Mouse (Mus musculus): Measurements from ENCODE around the gene 8030411F24Rik. TPM values are rescaled to one million over a fixed set of nuclear protein-coding genes. Genes with fewer than 3 reads are reported as not detected.

Gene 8030411F24Rik
- polyA plus RNA-seq (2015; fragmentation: Nextera tagmentation; extraction: Ambion mirVana), result not detected in 2 replicates

GRCm38 (mm10) chr2:148781709-148782108 is at the start of gene 8030411F24Rik:
TSS of gene 8030411F24Rik (plus strand) at chr2:148782009.

GRCm38 (mm10) chr2:148732327-148733000 is 49.3 kb upstream of the 8030411F24Rik start, which contains the start of gene Napb:
TSS of gene Napb (minus strand) at chr2:148732467.

GRCm38 (mm10) chr2:148750058-148750457 is 31.8 kb upstream of the 8030411F24Rik start, which contains the start of gene Cstl1:
TSS of gene Cstl1 (plus strand) at chr2:148750358.

GRCm38 (mm10) chr2:148771397-148771796 is 10.4 kb upstream of the 8030411F24Rik start, which contains the start of gene Cst11:
TSS of gene Cst11 (minus strand) at chr2:148771497.

GRCm38 (mm10) chr2:148789142-148789541 is 7.3 kb downstream of the 8030411F24Rik start, which contains the start of gene Cst12:
TSS of gene Cst12 (plus strand) at chr2:148789361.

GRCm38 (mm10) chr2:148798485-148798884 is 16.7 kb downstream of the 8030411F24Rik start, which contains the start of gene Cst8:
TSS of gene Cst8 (plus strand) at chr2:148798785.

GRCm38 (mm10) chr2:148819909-148820308 is 38.1 kb downstream of the 8030411F24Rik start, which contains the start of gene Cst13:
TSS of gene Cst13 (plus strand) at chr2:148820081.

GRCm38 (mm10) chr2:148834912-148835311 is 53.1 kb downstream of the 8030411F24Rik start, which contains the start of gene Cst9:
TSS of gene Cst9 (plus strand) at chr2:148835147.

Other genes with a start within 250 kb of the 8030411F24Rik start
- 20.2 and 27.2 TPM in 2 replicates for gene Nxt1, start 109.4 kb upstream of the 8030411F24Rik start, polyA plus RNA-seq (2015; fragmentation: Nextera tagmentation; extraction: Ambion mirVana)
- gene Gzf1, start 101.0 kb upstream of the 8030411F24Rik start, polyA plus RNA-seq (2015; fragmentation: Nextera tagmentation; extraction: Ambion mirVana), result 14.8 and 15.2 TPM in 2 replicates
- 2.8 and 4.0 TPM in 2 replicates for gene Napb, start 49.5 kb upstream of the 8030411F24Rik start, polyA plus RNA-seq (2015; fragmentation: Nextera tagmentation; extraction: Ambion mirVana)
- not detected in 2 replicates for gene Cstl1, start 31.7 kb upstream of the 8030411F24Rik start, polyA plus RNA-seq (2015; fragmentation: Nextera tagmentation; extraction: Ambion mirVana)
- not detected in 2 replicates for gene Cst11, start 10.5 kb upstream of the 8030411F24Rik start, polyA plus RNA-seq (2015; fragmentation: Nextera tagmentation; extraction: Ambion mirVana)
- not detected in 2 replicates for gene Cst12, start 7.4 kb downstream of the 8030411F24Rik start, polyA plus RNA-seq (2015; fragmentation: Nextera tagmentation; extraction: Ambion mirVana)
- not detected in 2 replicates for gene Cst8, start 16.8 kb downstream of the 8030411F24Rik start, polyA plus RNA-seq (2015; fragmentation: Nextera tagmentation; extraction: Ambion mirVana)
- not detected in 2 replicates for gene Cst13, start 38.1 kb downstream of the 8030411F24Rik start, polyA plus RNA-seq (2015; fragmentation: Nextera tagmentation; extraction: Ambion mirVana)
- gene Cst9, start 53.1 kb downstream of the 8030411F24Rik start, polyA plus RNA-seq (2015; fragmentation: Nextera tagmentation; extraction: Ambion mirVana), result not detected in 2 replicates
- gene 9230104L09Rik, start 83.0 kb downstream of the 8030411F24Rik start, polyA plus RNA-seq (2015; fragmentation: Nextera tagmentation; extraction: Ambion mirVana), result not detected in 2 replicates
- gene Cst3, start 93.7 kb downstream of the 8030411F24Rik start, polyA plus RNA-seq (2015; fragmentation: Nextera tagmentation; extraction: Ambion mirVana), result 550 and 551 TPM in 2 replicates
- not detected in 2 replicates for gene Gm1330, start 221.2 kb downstream of the 8030411F24Rik start, polyA plus RNA-seq (2015; fragmentation: Nextera tagmentation; extraction: Ambion mirVana)
- gene Gm10750, start 235.2 kb downstream of the 8030411F24Rik start, polyA plus RNA-seq (2015; fragmentation: Nextera tagmentation; extraction: Ambion mirVana), result not detected in 2 replicates